In the genomic region with DNA sequence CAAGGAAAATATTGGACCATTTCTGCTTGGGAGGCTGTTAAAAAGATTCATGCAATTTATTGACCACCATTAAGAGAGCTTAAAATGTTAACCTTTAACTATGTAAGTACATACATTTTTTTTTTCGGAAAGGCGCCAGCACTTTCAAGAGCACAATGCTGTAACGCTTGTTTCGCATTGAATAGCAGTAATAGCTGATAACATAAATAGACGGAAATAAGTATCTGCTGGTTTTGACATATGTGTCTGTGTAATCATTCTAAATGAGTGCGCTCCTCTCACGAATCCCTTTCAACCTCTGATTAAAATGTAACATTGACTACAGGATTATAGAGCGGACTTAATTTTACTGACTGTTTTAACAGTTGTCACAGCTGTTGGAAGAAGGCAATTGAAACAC, we compare ENCODE assay signal across 14 mouse cellular contexts.
DNase-seq lines count a peak whose midpoint lies in the region; ATAC-seq and TF ChIP-seq lines count a peak whose summit lies in the region.
"Had no signal": no experiment of that assay in that cellular context is flagged by ENCODE, and none has a peak within 500 bp of the region (broad histone marks: within the 10 kb centered on the region; RNA-seq: fewer than 3 reads in every experiment).

No protein-coding gene starts in this region.

- H3K4me2 ChIP-seq in forebrain, embryonic 12.5 days: peak overlapping the region; percentile 25; the same call in 1 of the 2 replicates
- no peak overlapping the region for H3K4me2 ChIP-seq in forebrain, embryonic 11.5 days (ENCODE audit: low read depth, low read length, severe bottlenecking)
- H3K4me2 ChIP-seq in kidney, embryonic 15.5 days: peak overlapping the region; percentile 9; the same call in 1 of the 2 replicates
- peak overlapping the region; percentile 8 for H3K4me2 ChIP-seq in forebrain, postnatal 0 days (ENCODE audit: low read depth)
- H3K4me2 ChIP-seq in midbrain, postnatal 0 days (ENCODE audit: low read depth, low read length, poor library complexity, severe bottlenecking): no peak overlapping the region; the same call in 1 of the 2 replicates

- 0 out of 2 replicates have a peak overlapping the region, but pooled peaks have one; percentile 14 for H3K4me3 ChIP-seq in forebrain, embryonic 12.5 days (replicated peaks)
- no peak overlapping the region for H3K4me3 ChIP-seq in forebrain, embryonic 11.5 days (ENCODE audit: low read depth, low read length)
- no peak overlapping the region for H3K4me3 ChIP-seq in kidney, embryonic 15.5 days (replicated peaks)
- no peak overlapping the region for H3K4me3 ChIP-seq in forebrain, postnatal 0 days (ENCODE audit: low read depth, low read length)
- peak overlapping the region; percentile 15; the same call in 1 of the 2 replicates for H3K4me3 ChIP-seq in midbrain, postnatal 0 days (ENCODE audit: low read depth, low read length)
- H3K4me3 ChIP-seq: erythroblast, embryonic 14.5 days had no signal

- peaks cover 17% of the 10 kb centered on the region for H3K4me1 ChIP-seq in forebrain, embryonic 12.5 days
- peaks cover 2% of the 10 kb centered on the region; the same call in 1 of the 2 replicates for H3K4me1 ChIP-seq in forebrain, embryonic 11.5 days (replicated peaks; ENCODE audit: control insufficient read depth, insufficient read depth, low read length)
- H3K4me1 ChIP-seq in kidney, embryonic 15.5 days: peaks cover 8% of the 10 kb centered on the region; the same call in 1 of the 2 replicates
- H3K4me1 ChIP-seq in forebrain, postnatal 0 days (ENCODE audit: insufficient read depth): no peaks in the 10 kb centered on the region
- no peaks in the 10 kb centered on the region for H3K4me1 ChIP-seq in midbrain, postnatal 0 days (ENCODE audit: insufficient read depth, low read length)

- no peak for DNase-seq in forebrain, embryonic 11.5 days (ENCODE audit: low spot score)
- no peak for DNase-seq in kidney, postnatal 14 days
- DNase-seq in forebrain, postnatal 0 days: no peak
- DNase-seq in midbrain, postnatal 0 days (ENCODE audit: low spot score): no peak
- DNase-seq in left cerebral cortex, adult 9 months (ENCODE audit: low spot score in 2 of 2): no peak
- DNase-seq in gastrocnemius, adult 18-20 months (ENCODE audit: low spot score): no peak
- DNase-seq: adrenal gland, postnatal 10 days; embryo, embryonic 11 days; gastrocnemius, postnatal 36 days; kidney, adult 9 months; liver, postnatal 0 days had no signal

- no peaks in the 10 kb centered on the region for H3K36me3 ChIP-seq in forebrain, embryonic 12.5 days (replicated peaks)
- no peaks in the 10 kb centered on the region for H3K36me3 ChIP-seq in forebrain, embryonic 11.5 days (ENCODE audit: control insufficient read depth, insufficient read depth, low read length)
- H3K36me3 ChIP-seq in kidney, embryonic 15.5 days: no peaks in the 10 kb centered on the region
- no peaks in the 10 kb centered on the region for H3K36me3 ChIP-seq in forebrain, postnatal 0 days (ENCODE audit: insufficient read depth)
- no peaks in the 10 kb centered on the region for H3K36me3 ChIP-seq in midbrain, postnatal 0 days (ENCODE audit: insufficient read depth, low read length)

- H3K9me3 ChIP-seq in forebrain, embryonic 12.5 days: no peaks in the 10 kb centered on the region
- no peaks in the 10 kb centered on the region for H3K9me3 ChIP-seq in forebrain, embryonic 11.5 days (ENCODE audit: control insufficient read depth, low read length)
- H3K9me3 ChIP-seq in kidney, embryonic 15.5 days (replicated peaks): no peaks in the 10 kb centered on the region
- H3K9me3 ChIP-seq in forebrain, postnatal 0 days (ENCODE audit: low read length): no peaks in the 10 kb centered on the region
- no peaks in the 10 kb centered on the region for H3K9me3 ChIP-seq in midbrain, postnatal 0 days (ENCODE audit: low read length)

- H3K27ac ChIP-seq in forebrain, embryonic 12.5 days: no peak overlapping the region
- H3K27ac ChIP-seq in forebrain, embryonic 11.5 days (ENCODE audit: low read depth, low read length): no peak overlapping the region
- H3K27ac ChIP-seq in kidney, embryonic 15.5 days: no peak overlapping the region
- H3K27ac ChIP-seq in forebrain, postnatal 0 days (ENCODE audit: low read depth, low read length): no peak overlapping the region
- H3K27ac ChIP-seq in midbrain, postnatal 0 days (ENCODE audit: low read depth, low read length): no peak overlapping the region

- no peak for ATAC-seq in forebrain, embryonic 12.5 days (ENCODE audit: low FRiP score)
- no peak for ATAC-seq in forebrain, embryonic 11.5 days (replicated peaks; ENCODE audit: low FRiP score)
- no peak for ATAC-seq in kidney, embryonic 15.5 days (replicated peaks; ENCODE audit: low FRiP score)
- no peak for ATAC-seq in forebrain, postnatal 0 days
- ATAC-seq in midbrain, postnatal 0 days (ENCODE audit: low FRiP score): no peak
- ATAC-seq: liver, postnatal 0 days had no signal

- H3K27me3 ChIP-seq in forebrain, embryonic 12.5 days: 0 out of 2 replicates have a peak, but pooled peaks cover 6% of the 10 kb centered on the region
- no peaks in the 10 kb centered on the region for H3K27me3 ChIP-seq in forebrain, embryonic 11.5 days (ENCODE audit: control insufficient read depth, insufficient read depth, low read length)
- peaks cover 43% of the 10 kb centered on the region for H3K27me3 ChIP-seq in kidney, embryonic 15.5 days
- H3K27me3 ChIP-seq in forebrain, postnatal 0 days (ENCODE audit: insufficient read depth, low read length): peaks cover 13% of the 10 kb centered on the region
- no peaks in the 10 kb centered on the region for H3K27me3 ChIP-seq in midbrain, postnatal 0 days (ENCODE audit: insufficient read depth, low read length)

- no peak overlapping the region for H3K9ac ChIP-seq in forebrain, embryonic 12.5 days
- H3K9ac ChIP-seq in forebrain, embryonic 11.5 days (ENCODE audit: low read length): no peak overlapping the region
- H3K9ac ChIP-seq in kidney, embryonic 15.5 days: no peak overlapping the region
- H3K9ac ChIP-seq in forebrain, postnatal 0 days: no peak overlapping the region
- H3K9ac ChIP-seq in midbrain, postnatal 0 days (replicated peaks; ENCODE audit: low read length, poor library complexity, severe bottlenecking): no peak overlapping the region
- H3K9ac ChIP-seq: liver, postnatal 0 days had no signal

- no peak for TF ChIP-seq CTCF in forebrain, postnatal 0 days (IDR thresholded peaks at IDR 0.05; ENCODE audit: low read depth)
- no peak for TF ChIP-seq CTCF in midbrain, postnatal 0 days (IDR thresholded peaks at IDR 0.05)

- WGBS in forebrain, embryonic 12.5 days: 57% methylated on average over 8 of the region's 8 CpGs
- 77% methylated on average over 8 of the region's 8 CpGs for WGBS in forebrain, embryonic 11.5 days
- 68% methylated on average over 8 of the region's 8 CpGs for WGBS in kidney, embryonic 15.5 days
- 40% methylated on average over 8 of the region's 8 CpGs for WGBS in forebrain, postnatal 0 days
- 49% methylated on average over 8 of the region's 8 CpGs for WGBS in midbrain, postnatal 0 days

Comparison
In these comparisons a context has a peak if more than half of its experiments do, and no peak if none do; other contexts are left out.
1. H3K4me2 ChIP-seq: peak in forebrain, embryonic 12.5 days (single experiment), kidney, embryonic 15.5 days (single experiment) and forebrain, postnatal 0 days (single experiment); none in forebrain, embryonic 11.5 days (single experiment) and midbrain, postnatal 0 days (single experiment).
2. H3K4me3 ChIP-seq: peak in forebrain, embryonic 12.5 days (single experiment) and midbrain, postnatal 0 days (single experiment); none in forebrain, embryonic 11.5 days (single experiment), kidney, embryonic 15.5 days (single experiment) and forebrain, postnatal 0 days (single experiment).